Mouse (Mus musculus) MEL (cell line): ENCODE data around the gene Pik3c2b.

Source experiments
- CTCF ChIP-seq, 3 experiments: IDR thresholded peaks in 2 of 3; conservative IDR thresholded peaks in 1 of 3; 2 replicates each; pipeline ENCODE4 v1.5.1; 2011 to 2012; ENCODE audit warnings: low read length in 3 of 3, low read depth in 2 of 3, mild to moderate bottlenecking in 2 of 3, improper control_type of control experiment in 1 of 3, inconsistent platforms in 1 of 3, mixed read lengths in 1 of 3, moderate library complexity in 1 of 3; ENCODE audit not compliant: control insufficient read depth in 1 of 3, insufficient read depth in 1 of 3, poor library complexity in 1 of 3, severe bottlenecking in 1 of 3
- E2F4 ChIP-seq: IDR thresholded peaks from 2 replicates; pipeline ENCODE4 v1.6.1; 2011; ENCODE audit warnings: low read depth, low read length, improper control_type of control experiment, borderline replicate concordance
- ETS1 ChIP-seq: IDR thresholded peaks from 2 replicates; pipeline ENCODE4 v1.6.1; 2012; ENCODE audit warnings: low read depth, mild to moderate bottlenecking, inconsistent platforms, low read length, improper control_type of control experiment, moderate library complexity
- GATA1 ChIP-seq: IDR thresholded peaks from 2 replicates; pipeline ENCODE4 v1.6.1; 2011; ENCODE audit warnings: low read depth, low read length, improper control_type of control experiment
- POLR2A ChIP-seq, 2 experiments: IDR thresholded peaks; 2 replicates each; pipeline ENCODE4 v1.6.1; 2011 to 2012; ENCODE audit warnings: low read length in 2 of 2, mild to moderate bottlenecking in 2 of 2, control low read depth in 1 of 2, improper control_type of control experiment in 1 of 2, low read depth in 1 of 2, moderate library complexity in 1 of 2; ENCODE audit not compliant: control insufficient read depth in 1 of 2, insufficient read depth in 1 of 2, poor library complexity in 1 of 2

GRCm38 (mm10) chr1:133080079-133080561 lies 34.7 kb downstream of the Pik3c2b start:
- TF ChIP-seq CTCF (IDR thresholded peaks at IDR 0.05 in 2 of 3, conservative IDR thresholded peaks at IDR 0.05 in 1 of 3; ENCODE audit: control insufficient read depth in 1 of 3, insufficient read depth in 1 of 3, low read depth in 2 of 3, low read length in 3 of 3, poor library complexity in 1 of 3, severe bottlenecking in 1 of 3) (no peak), ETS1 (no peak), GATA1 (no peak), POLR2A (IDR thresholded peaks at IDR 0.05; ENCODE audit: control insufficient read depth in 1 of 2, insufficient read depth in 1 of 2, low read depth in 1 of 2, low read length in 2 of 2, poor library complexity in 1 of 2) (no peak), E2F4 (no peak)
